Mouse (Mus musculus) kidney, postnatal 0 days (tissue): ENCODE data around the gene Arhgap6. TPM values are rescaled to one million over a fixed set of nuclear protein-coding genes. Genes with fewer than 3 reads are reported as not detected.

Experiments
- ATAC-seq: fragments of 200-750 bp; cut with Nextera tagmentation; replicated peaks from 2 replicates; pipeline ENCODE4 v1.8.0; 2017; ENCODE audit warnings: low read depth, moderate number of reproducible peaks, moderate TSS enrichment, moderate library complexity; ENCODE audit not compliant: low FRiP score
- DNase-seq: peaks from one replicate; pipeline ENCODE4 v3.0.0-alpha.2; 2016; ENCODE audit warnings: low spot score
- H3K27ac ChIP-seq: fragments of 300-500 bp; sonication (generic); 2 replicates; pipeline ENCODE4 v1.5.1; 2014; ENCODE audit warnings: mild to moderate bottlenecking
- H3K27me3 ChIP-seq: fragments of 300-500 bp; sonication (generic); 2 replicates; pipeline ENCODE4 v1.6.1; 2014; ENCODE audit warnings: low read length, mixed read lengths; ENCODE audit not compliant: insufficient read depth
- H3K36me3 ChIP-seq: fragments of 300-500 bp; sonication (generic); 2 replicates; pipeline ENCODE4 v1.6.1; 2014; ENCODE audit warnings: low read length, mixed read lengths; ENCODE audit not compliant: insufficient read depth
- H3K4me1 ChIP-seq: fragments of 300-500 bp; sonication (generic); replicated peaks from 2 replicates; pipeline ENCODE4 v1.6.1; 2014; ENCODE audit warnings: antibody characterized with exemption, low read length, mixed read lengths; ENCODE audit not compliant: insufficient read depth
- H3K4me2 ChIP-seq: fragments of 300-500 bp; sonication (generic); 2 replicates; pipeline ENCODE4 v1.6.1; 2014; ENCODE audit warnings: mild to moderate bottlenecking, low read length, moderate library complexity, mixed read lengths
- H3K4me3 ChIP-seq: fragments of 300-500 bp; sonication (generic); replicated peaks from 2 replicates; pipeline ENCODE4 v1.5.1; 2014; ENCODE audit warnings: low read depth, low read length
- H3K9ac ChIP-seq: fragments of 300-500 bp; sonication (generic); 2 replicates; pipeline ENCODE4 v1.6.1; 2014; ENCODE audit warnings: low read depth, low read length
- H3K9me3 ChIP-seq: fragments of 300-500 bp; sonication (generic); replicated peaks from 2 replicates; pipeline ENCODE4 v1.6.1; 2016; ENCODE audit warnings: low read length, inconsistent platforms, mixed read lengths
- CTCF ChIP-seq: IDR thresholded peaks from 2 replicates; pipeline ENCODE4 v1.5.1; 2016; ENCODE audit warnings: antibody characterized with exemption, low read depth, mild to moderate bottlenecking, moderate library complexity
- WGBS: fragments of 180-500 bp; shearing (Covaris S2); extraction: QIAGEN DNeasy Blood & Tissue Kit; methylation state at CpG from one replicate; pipeline ENCODE4 v1.1.7; 2014; 5-methylcytosine and 5-hydroxymethylcytosine counted together
- polyA plus RNA-seq: library from polyadenylated mRNA; unstranded; fragments of >200 nt; fragmentation: Nextera tagmentation; extraction: Ambion mirVana; gene quantifications from 2 replicates; pipeline ENCODE4 v1.2.1, GENCODE M21; 2015

The Arhgap6 gene
- polyA plus RNA-seq, 1 experiment from 2014 or later, result 4.1 TPM

- TF ChIP-seq CTCF, result no peak
- ATAC-seq (no peak), DNase-seq (no peak)
- Histone ChIP-seq H3K9ac (no peak overlapping the region), H3K4me2 (no peak overlapping the region), H3K9me3 (no peaks in the 10 kb centered on the region), H3K36me3 (no peaks in the 10 kb centered on the region), H3K4me3 (no peak overlapping the region), H3K27me3 (no peaks in the 10 kb centered on the region), H3K27ac (no peak overlapping the region), H3K4me1 (no peaks in the 10 kb centered on the region)
- WGBS, result 81% methylated on average over 4 of the region's 4 CpGs
Observed at GRCm38 (mm10) chrX:168943217-168943616, 148.3 kb downstream of the Arhgap6 start.

DNA sequence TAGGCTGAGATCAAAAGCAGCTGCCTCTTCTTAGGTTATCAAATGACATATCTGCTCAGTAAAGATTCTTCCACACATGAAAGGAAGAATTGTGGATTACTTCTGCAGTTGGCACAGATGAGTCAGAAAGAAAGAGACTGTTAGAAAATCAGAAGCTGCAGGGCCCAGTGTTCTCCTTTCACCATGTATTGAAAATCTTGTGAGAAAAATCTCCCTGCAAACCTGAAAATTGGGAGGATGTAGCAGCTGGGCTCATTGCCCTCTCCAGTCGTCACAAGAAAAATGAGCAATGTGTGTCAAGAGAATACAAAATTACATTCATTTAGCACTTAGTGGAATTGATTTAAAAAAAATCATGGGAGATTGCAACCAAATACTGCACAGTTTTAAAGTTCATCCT, 180.5 kb downstream of the Arhgap6 start:
- H3K9ac ChIP-seq, result no peak overlapping the region
- no peak overlapping the region for H3K27ac ChIP-seq
- WGBS, result 74% methylated on average over 1 of the region's 1 CpGs
- DNase-seq (no peak), ATAC-seq (no peak)
- no peak for TF ChIP-seq CTCF
- no peaks in the 10 kb centered on the region for H3K36me3 ChIP-seq
- H3K4me2 ChIP-seq, result no peak overlapping the region
- no peaks in the 10 kb centered on the region for H3K4me1 ChIP-seq
- no peak overlapping the region for H3K4me3 ChIP-seq
- H3K27me3 ChIP-seq, result no peaks in the 10 kb centered on the region
- no peaks in the 10 kb centered on the region for H3K9me3 ChIP-seq

DNA sequence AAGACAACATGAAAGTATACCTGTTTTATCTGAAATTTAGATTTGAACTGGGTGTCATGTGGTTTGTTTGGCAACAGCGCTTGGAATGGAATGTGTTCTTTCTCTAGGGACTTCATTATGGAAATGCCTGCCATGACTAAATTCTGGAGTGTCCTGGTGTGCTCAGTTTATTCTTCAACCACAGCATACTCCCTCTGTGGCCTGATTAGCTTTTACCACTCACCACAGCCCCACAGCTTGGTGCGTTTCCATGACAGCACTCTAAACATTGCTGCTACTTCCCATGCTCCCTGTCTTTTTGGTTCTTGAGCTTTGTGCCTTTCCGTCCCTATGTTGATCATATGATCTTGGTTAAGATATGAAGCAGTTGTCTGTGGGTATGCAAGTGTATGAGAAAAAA, 182.9 kb downstream of the Arhgap6 start:
- no peak overlapping the region for H3K4me3 ChIP-seq
- ATAC-seq, result no peak
- H3K27me3 ChIP-seq, result no peaks in the 10 kb centered on the region
- no peaks in the 10 kb centered on the region for H3K36me3 ChIP-seq
- H3K27ac ChIP-seq, result no peak overlapping the region
- no peak overlapping the region for H3K4me2 ChIP-seq
- DNase-seq, result no peak
- H3K9ac ChIP-seq, result no peak overlapping the region
- TF ChIP-seq CTCF, result no peak
- WGBS, result 68% methylated on average over 3 of the region's 3 CpGs
- no peaks in the 10 kb centered on the region for H3K4me1 ChIP-seq
- no peaks in the 10 kb centered on the region for H3K9me3 ChIP-seq

- WGBS, result 73% methylated on average over 2 of the region's 2 CpGs
- ATAC-seq, result no peak
- H3K4me2 ChIP-seq, result no peak overlapping the region
- DNase-seq, result no peak
- H3K9ac ChIP-seq, result no peak overlapping the region
- TF ChIP-seq CTCF, result no peak
- H3K36me3 ChIP-seq, result no peaks in the 10 kb centered on the region
- H3K4me1 ChIP-seq, result no peaks in the 10 kb centered on the region
- no peaks in the 10 kb centered on the region for H3K9me3 ChIP-seq
- no peaks in the 10 kb centered on the region for H3K27me3 ChIP-seq
- H3K4me3 ChIP-seq, result no peak overlapping the region
- H3K27ac ChIP-seq, result no peak overlapping the region
Observed at GRCm38 (mm10) chrX:168980370-168980769, 185.5 kb downstream of the Arhgap6 start.

- Histone ChIP-seq H3K4me1 (no peaks in the 10 kb centered on the region), H3K36me3 (no peaks in the 10 kb centered on the region), H3K9me3 (no peaks in the 10 kb centered on the region), H3K27me3 (no peaks in the 10 kb centered on the region), H3K27ac (no peak overlapping the region), H3K9ac (no peak overlapping the region), H3K4me2 (no peak overlapping the region), H3K4me3 (no peak overlapping the region)
- ATAC-seq, result no peak
- DNase-seq, result no peak
- WGBS, result 48% methylated on average over 1 of the region's 1 CpGs
- no peak for TF ChIP-seq CTCF
Observed at GRCm38 (mm10) chrX:169007066-169007465, 212.2 kb downstream of the Arhgap6 start.

GRCm38 (mm10) chrX:169012701-169013100, 217.8 kb downstream of the Arhgap6 start:
- DNase-seq, result no peak
- Histone ChIP-seq H3K4me3 (no peak overlapping the region), H3K36me3 (no peaks in the 10 kb centered on the region), H3K27ac (no peak overlapping the region), H3K9me3 (no peaks in the 10 kb centered on the region), H3K9ac (no peak overlapping the region), H3K4me1 (no peaks in the 10 kb centered on the region), H3K27me3 (no peaks in the 10 kb centered on the region), H3K4me2 (no peak overlapping the region)
- ATAC-seq, result no peak
- no peak for TF ChIP-seq CTCF

DNA sequence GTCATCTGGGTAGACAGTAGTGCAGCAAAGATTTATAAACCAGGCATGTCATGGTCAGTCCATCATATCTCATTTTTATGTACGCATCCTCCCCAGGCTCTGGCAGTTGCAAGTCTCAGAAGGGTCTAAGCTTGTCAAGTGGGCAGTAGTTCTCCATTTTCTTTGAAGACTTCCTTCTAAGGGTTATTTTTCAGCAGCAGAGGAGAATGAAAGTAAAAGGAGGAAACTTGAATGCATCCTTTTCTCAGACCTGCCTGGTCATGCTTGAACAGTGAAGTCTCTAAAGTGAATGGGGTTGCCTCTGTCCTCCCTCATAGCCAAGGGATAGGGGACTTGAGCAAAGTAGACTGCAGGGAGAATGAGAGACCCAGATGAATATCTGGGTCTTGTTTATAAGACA, 239.5 kb downstream of the Arhgap6 start:
- WGBS, result 87% methylated on average over 1 of the region's 1 CpGs
- H3K9ac ChIP-seq, result no peak overlapping the region
- DNase-seq (no peak), ATAC-seq (no peak)
- H3K9me3 ChIP-seq, result no peaks in the 10 kb centered on the region
- H3K4me2 ChIP-seq, result no peak overlapping the region
- H3K27ac ChIP-seq, result no peak overlapping the region
- no peaks in the 10 kb centered on the region for H3K36me3 ChIP-seq
- H3K27me3 ChIP-seq, result 0 out of 2 replicates have a peak, but pooled peaks cover 5% of the 10 kb centered on the region
- no peaks in the 10 kb centered on the region for H3K4me1 ChIP-seq
- TF ChIP-seq CTCF, result no peak
- no peak overlapping the region for H3K4me3 ChIP-seq
